Mouse (Mus musculus) ES-E14 (cell line): ENCODE data around the gene Tank.

ENCODE experiments used
- CHD2 ChIP-seq: IDR thresholded peaks from 2 replicates; pipeline ENCODE4 v1.6.1; 2014; ENCODE audit warnings: mild to moderate bottlenecking, low read depth, low read length, inconsistent platforms
- HCFC1 ChIP-seq: IDR thresholded peaks from 2 replicates; pipeline ENCODE4 v1.6.1; 2012; ENCODE audit warnings: low read length, inconsistent platforms, borderline replicate concordance; ENCODE audit not compliant: insufficient read depth
- ZNF384 ChIP-seq: IDR thresholded peaks from 2 replicates; pipeline ENCODE4 v1.6.1; 2012; ENCODE audit warnings: low read depth, low read length, inconsistent platforms

DNA sequence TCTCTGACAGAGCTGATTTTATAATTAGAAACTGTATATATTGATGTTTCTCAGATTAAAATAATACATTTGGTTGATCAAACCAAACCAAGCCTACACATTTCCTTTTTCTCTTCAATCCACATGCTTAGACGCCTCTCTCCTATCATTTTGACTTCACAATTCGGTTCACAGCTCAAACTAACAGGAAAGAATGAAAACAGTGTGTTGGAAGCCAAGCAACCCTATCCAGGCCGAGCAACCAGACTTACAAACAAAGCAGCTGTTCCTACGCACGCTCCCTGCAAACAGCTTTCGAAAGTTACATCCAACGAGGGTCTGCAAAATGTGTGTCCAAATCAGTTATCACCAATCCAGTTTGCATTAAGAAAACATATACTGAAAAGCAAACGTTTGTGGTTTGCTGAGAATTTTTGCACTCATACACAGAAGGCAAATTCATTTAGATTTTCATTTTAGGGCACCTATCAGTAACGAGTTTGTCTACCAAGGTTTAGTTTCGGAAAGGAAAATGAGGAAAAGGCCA lies 2.2 kb downstream of the Tank start:
- no peak for TF ChIP-seq CHD2
- TF ChIP-seq ZNF384 = no peak
- TF ChIP-seq HCFC1 = no peak
